ENCODE assay signal across 9 mouse cellular contexts in the genomic region with DNA sequence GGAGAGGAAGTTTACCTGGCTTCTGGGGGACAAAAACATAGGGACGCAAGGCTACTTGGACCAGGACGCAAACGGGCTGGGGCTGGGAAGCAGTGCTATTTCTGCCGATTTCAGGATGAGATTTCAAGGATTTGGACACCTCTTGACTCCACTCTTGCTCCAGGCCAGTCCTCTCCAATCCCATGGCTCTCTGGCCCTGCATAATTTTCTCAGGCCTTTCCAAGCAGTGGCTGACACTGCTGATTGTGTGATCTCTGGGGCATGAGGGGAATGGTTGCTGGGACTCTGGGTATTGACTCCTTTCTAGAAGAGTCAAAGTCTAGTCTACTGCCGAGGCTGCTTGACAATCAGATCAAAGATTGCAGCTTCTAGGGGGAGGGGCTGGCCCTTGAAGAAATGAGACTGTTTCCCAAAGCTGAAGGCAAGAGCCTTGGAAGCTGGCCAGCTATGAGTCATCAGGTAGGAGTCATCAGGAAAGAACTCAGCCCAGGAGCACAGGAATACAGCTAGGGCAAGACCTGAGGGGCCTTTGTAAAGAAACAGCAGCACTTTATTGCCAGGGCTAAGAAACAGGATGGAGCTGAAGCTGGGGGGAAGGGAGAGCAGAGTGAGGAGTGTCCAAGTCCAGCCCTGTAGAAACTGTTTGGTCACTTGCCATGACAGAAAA. TPM values are rescaled to one million over a fixed set of nuclear protein-coding genes. Genes with fewer than 3 reads are reported as not detected.
DNase-seq lines count a peak whose midpoint lies in the region; TF ChIP-seq lines count a peak whose summit lies in the region.
"Had no signal": no experiment of that assay in that cellular context is flagged by ENCODE, and none has a peak within 500 bp of the region (broad histone marks: within the 10 kb centered on the region; RNA-seq: fewer than 3 reads in every experiment).

No protein-coding gene starts in this region.

- no peak for TF ChIP-seq POLR2A in lung, adult 2 months (IDR thresholded peaks at IDR 0.05; ENCODE audit: borderline replicate concordance, extremely low read depth, low read depth, low read length)

- intact Hi-C loops in heart, postnatal 10 days (cut with DNase I) = no loop called here

- no peak overlapping the region for H3K4me3 ChIP-seq in lung, adult 2 months (replicated peaks; ENCODE audit: extremely low read depth, low read depth, low read length)
- H3K4me3 ChIP-seq: neural tube, embryonic 12.5 days had no signal

- TF ChIP-seq CTCF in lung, adult 2 months (IDR thresholded peaks at IDR 0.05; ENCODE audit: insufficient read depth, low read length) = no peak

- WGBS in lung, adult 2 months = 54% methylated on average over 5 of the region's 5 CpGs

- peaks cover 2% of the 10 kb centered on the region; the same call in 1 of the 2 replicates for H3K4me1 ChIP-seq in lung, adult 2 months (ENCODE audit: control insufficient read depth, insufficient read depth, low read length)
- H3K4me1 ChIP-seq: neural tube, embryonic 12.5 days had no signal

- peak; percentile 22 to 74 for DNase-seq in frontal cortex, adult 2 months (ENCODE audit: extremely low spot score in 1 of 2, low spot score in 1 of 2)
- DNase-seq in frontal cortex, postnatal 25 days (ENCODE audit: low spot score in 2 of 2) = no peak
- DNase-seq in adrenal gland, adult 2 months = peak; percentile 93
- DNase-seq in heart, postnatal 10 days = peak; percentile 29 to 44
- DNase-seq in lung, adult 2 months = peak; percentile 57
- DNase-seq in yolk sac, embryonic 10.5 days (ENCODE audit: low spot score) = peak; percentile 73
- DNase-seq in embryo, embryonic 10 days (ENCODE audit: low spot score) = no peak
- DNase-seq in left cerebral cortex, adult 8-10 months (ENCODE audit: low spot score in 2 of 2) = no peak

RNA-seq across cellular contexts. Expression of gene Pdgfc, which starts 18.7 kb away (rescaled TPM):
- 7.3 and 8.6 TPM in 2 replicates for polyA plus RNA-seq in frontal cortex, adult 2 months (2012; rRNA removed)
- total RNA-seq in adrenal gland, adult 2 months (2021) = 10 to 100 TPM in 1 of 2 experiments, 1 to 10 TPM in 1; 6.0 to 11.3 TPM
- 4.1 and 4.9 TPM in 2 replicates for polyA plus RNA-seq in adrenal gland, adult 2 months (2012; rRNA removed)
- 1 to 10 TPM; 2.5 TPM for total RNA-seq in heart, postnatal 10 days (2021)
- 1.00 and 1.3 TPM in 2 replicates for polyA plus RNA-seq in lung, adult 2 months (2012; rRNA removed)
- 1 to 10 TPM; 6.6 to 8.0 (median 7.4) TPM for total RNA-seq in left cerebral cortex, adult 8-10 months (2022)

Comparison
In these comparisons a context has a peak if more than half of its experiments do, and no peak if none do; other contexts are left out.
1. DNase-seq: peak in frontal cortex, adult 2 months (2 of 2), adrenal gland, adult 2 months (single experiment), heart, postnatal 10 days (2 of 2), lung, adult 2 months (single experiment) and yolk sac, embryonic 10.5 days (single experiment); none in frontal cortex, postnatal 25 days (0 of 2), embryo, embryonic 10 days (single experiment) and left cerebral cortex, adult 8-10 months (0 of 2).